Mouse (Mus musculus) kidney, postnatal 0 days (tissue): ENCODE measurements at regions not wholly inside any gene's neighbourhood (a gene's known extent, or its start where the extent isn't known, plus 50 kb on each side); places are given as distances from the start of the nearest gene placed in this dataset.

Source experiments
- ATAC-seq: fragments of 200-750 bp; cut with Nextera tagmentation; replicated peaks from 2 replicates; pipeline ENCODE4 v1.8.0; 2017; ENCODE audit warnings: low read depth, moderate number of reproducible peaks, moderate TSS enrichment, moderate library complexity; ENCODE audit not compliant: low FRiP score
- DNase-seq: peaks from one replicate; pipeline ENCODE4 v3.0.0-alpha.2; 2016; ENCODE audit warnings: low spot score
- H3K27ac ChIP-seq: fragments of 300-500 bp; sonication (generic); 2 replicates; pipeline ENCODE4 v1.5.1; 2014; ENCODE audit warnings: mild to moderate bottlenecking
- H3K27me3 ChIP-seq: fragments of 300-500 bp; sonication (generic); 2 replicates; pipeline ENCODE4 v1.6.1; 2014; ENCODE audit warnings: low read length, mixed read lengths; ENCODE audit not compliant: insufficient read depth
- H3K36me3 ChIP-seq: fragments of 300-500 bp; sonication (generic); 2 replicates; pipeline ENCODE4 v1.6.1; 2014; ENCODE audit warnings: low read length, mixed read lengths; ENCODE audit not compliant: insufficient read depth
- H3K4me1 ChIP-seq: fragments of 300-500 bp; sonication (generic); replicated peaks from 2 replicates; pipeline ENCODE4 v1.6.1; 2014; ENCODE audit warnings: antibody characterized with exemption, low read length, mixed read lengths; ENCODE audit not compliant: insufficient read depth
- H3K4me2 ChIP-seq: fragments of 300-500 bp; sonication (generic); 2 replicates; pipeline ENCODE4 v1.6.1; 2014; ENCODE audit warnings: mild to moderate bottlenecking, low read length, moderate library complexity, mixed read lengths
- H3K4me3 ChIP-seq: fragments of 300-500 bp; sonication (generic); replicated peaks from 2 replicates; pipeline ENCODE4 v1.5.1; 2014; ENCODE audit warnings: low read depth, low read length
- H3K9ac ChIP-seq: fragments of 300-500 bp; sonication (generic); 2 replicates; pipeline ENCODE4 v1.6.1; 2014; ENCODE audit warnings: low read depth, low read length
- H3K9me3 ChIP-seq: fragments of 300-500 bp; sonication (generic); replicated peaks from 2 replicates; pipeline ENCODE4 v1.6.1; 2016; ENCODE audit warnings: low read length, inconsistent platforms, mixed read lengths
- CTCF ChIP-seq: IDR thresholded peaks from 2 replicates; pipeline ENCODE4 v1.5.1; 2016; ENCODE audit warnings: antibody characterized with exemption, low read depth, mild to moderate bottlenecking, moderate library complexity
- WGBS: fragments of 180-500 bp; shearing (Covaris S2); extraction: QIAGEN DNeasy Blood & Tissue Kit; methylation state at CpG from one replicate; pipeline ENCODE4 v1.1.7; 2014; 5-methylcytosine and 5-hydroxymethylcytosine counted together

DNA sequence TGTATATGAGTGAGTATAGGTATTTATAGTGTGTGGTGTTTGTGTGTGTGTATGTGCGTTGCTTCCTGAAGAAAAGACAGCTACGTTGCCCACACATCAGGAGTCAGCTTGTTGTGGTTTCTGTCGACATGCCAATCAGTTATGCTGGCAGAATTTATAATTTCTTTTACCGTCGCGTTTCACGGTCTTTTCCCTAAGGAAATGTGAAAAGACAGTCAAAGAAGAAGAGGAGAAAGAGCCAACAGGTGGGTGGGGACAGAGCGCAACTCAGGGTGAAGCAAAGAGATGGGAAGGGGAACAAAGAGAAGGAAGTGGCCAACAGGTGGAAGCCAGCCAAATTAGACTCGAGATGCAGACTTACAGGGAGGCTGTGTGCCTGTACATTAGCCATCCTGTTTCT lies 204.2 kb downstream of the Rpap3 start:
- H3K27ac ChIP-seq, result no peak overlapping the region
- no peaks in the 10 kb centered on the region for H3K36me3 ChIP-seq
- no peaks in the 10 kb centered on the region for H3K27me3 ChIP-seq
- no peak for TF ChIP-seq CTCF
- DNase-seq (no peak), ATAC-seq (no peak)
- H3K9me3 ChIP-seq, result no peaks in the 10 kb centered on the region
- H3K4me2 ChIP-seq, result no peak overlapping the region
- H3K9ac ChIP-seq, result no peak overlapping the region
- 78% methylated on average over 9 of the region's 9 CpGs for WGBS
- no peaks in the 10 kb centered on the region for H3K4me1 ChIP-seq
- no peak overlapping the region for H3K4me3 ChIP-seq

DNA sequence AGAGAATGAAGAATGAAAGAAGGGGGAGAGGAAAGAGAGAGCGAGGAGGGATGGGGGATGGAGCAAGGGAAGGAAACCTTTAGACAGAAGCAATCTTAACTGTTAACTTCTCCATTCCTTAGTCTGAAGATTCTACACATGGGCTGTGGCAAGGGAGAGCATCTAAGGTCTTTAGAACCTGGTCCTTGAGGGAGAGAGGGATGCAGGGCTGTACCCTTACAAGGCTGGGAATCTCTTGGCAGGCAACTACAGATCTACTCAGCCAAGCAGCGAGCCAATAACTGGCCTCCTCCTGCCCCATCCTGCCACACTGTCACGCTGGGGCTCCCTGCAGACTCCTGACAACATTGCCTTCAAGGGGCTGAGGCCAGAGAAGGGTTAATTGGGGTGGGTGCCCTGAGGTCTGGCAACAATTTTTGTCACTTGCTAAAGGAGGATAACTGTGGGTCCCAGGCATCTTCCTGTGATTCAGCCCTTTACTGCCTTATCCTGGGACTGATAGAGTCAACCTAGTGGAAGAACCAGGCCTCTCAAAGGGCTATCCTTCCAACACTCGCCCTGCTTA lies 205.7 kb downstream of the Rpap3 start:
- Histone ChIP-seq H3K27ac (no peak overlapping the region), H3K36me3 (no peaks in the 10 kb centered on the region), H3K9me3 (no peaks in the 10 kb centered on the region), H3K4me3 (no peak overlapping the region), H3K9ac (no peak overlapping the region), H3K4me1 (no peaks in the 10 kb centered on the region), H3K4me2 (no peak overlapping the region), H3K27me3 (no peaks in the 10 kb centered on the region)
- ATAC-seq, result no peak
- no peak for DNase-seq
- no peak for TF ChIP-seq CTCF
- 84% methylated on average over 4 of the region's 4 CpGs for WGBS

DNA sequence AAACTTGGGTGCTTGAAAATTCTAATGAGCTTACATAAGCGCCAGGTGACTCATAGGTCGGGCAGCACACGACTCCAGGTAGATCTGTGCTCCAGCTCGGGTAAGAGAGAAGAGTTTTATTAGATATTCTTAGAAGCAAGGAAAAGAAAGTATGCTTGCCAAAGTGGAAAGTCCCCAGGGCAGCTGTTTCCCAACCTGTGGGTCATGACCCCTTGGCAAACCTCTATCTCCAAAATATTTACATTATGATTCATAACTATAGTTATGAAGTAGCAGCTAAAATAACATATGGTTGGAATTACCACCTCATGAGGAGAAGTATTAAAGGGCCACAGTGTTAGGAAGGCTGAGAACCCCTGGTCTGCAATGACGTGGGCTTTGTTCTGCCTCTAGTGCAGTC lies 206.4 kb downstream of the Rpap3 start:
- no peak for TF ChIP-seq CTCF
- DNase-seq (no peak), ATAC-seq (no peak)
- H3K9ac ChIP-seq, result no peak overlapping the region
- H3K36me3 ChIP-seq, result no peaks in the 10 kb centered on the region
- H3K4me1 ChIP-seq, result no peaks in the 10 kb centered on the region
- H3K4me2 ChIP-seq, result no peak overlapping the region
- no peaks in the 10 kb centered on the region for H3K27me3 ChIP-seq
- H3K27ac ChIP-seq, result no peak overlapping the region
- 75% methylated on average over 5 of the region's 5 CpGs for WGBS
- no peak overlapping the region for H3K4me3 ChIP-seq
- no peaks in the 10 kb centered on the region for H3K9me3 ChIP-seq

DNA sequence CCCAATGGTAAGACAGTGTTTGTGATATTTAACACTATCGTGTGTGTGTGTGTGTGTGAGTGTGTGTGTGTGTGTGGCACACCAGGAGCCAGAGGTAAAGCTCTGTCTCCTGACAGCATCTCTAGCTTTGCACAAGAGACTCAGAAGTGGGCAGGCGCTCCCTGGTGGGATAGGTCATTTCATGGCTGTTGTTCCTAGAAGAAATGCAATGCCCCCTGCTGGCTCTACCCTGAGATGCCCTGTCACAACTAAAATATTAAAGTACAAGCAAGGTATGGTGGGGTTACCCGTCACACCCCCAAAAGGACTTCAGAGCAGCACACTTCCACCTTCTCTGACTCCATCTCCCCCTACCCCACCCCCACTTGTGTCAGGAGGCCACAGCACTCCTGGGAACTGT lies 207.2 kb downstream of the Rpap3 start:
- H3K36me3 ChIP-seq, result no peaks in the 10 kb centered on the region
- 0 out of 2 replicates have a peak, but pooled peaks have one; percentile 3 for TF ChIP-seq CTCF
- no peak overlapping the region for H3K9ac ChIP-seq
- no peaks in the 10 kb centered on the region for H3K4me1 ChIP-seq
- H3K4me2 ChIP-seq, result no peak overlapping the region
- no peak for DNase-seq
- H3K9me3 ChIP-seq, result no peaks in the 10 kb centered on the region
- no peaks in the 10 kb centered on the region for H3K27me3 ChIP-seq
- H3K4me3 ChIP-seq, result no peak overlapping the region
- H3K27ac ChIP-seq, result no peak overlapping the region
- no peak for ATAC-seq
- WGBS, result 91% methylated on average over 3 of the region's 3 CpGs

DNA sequence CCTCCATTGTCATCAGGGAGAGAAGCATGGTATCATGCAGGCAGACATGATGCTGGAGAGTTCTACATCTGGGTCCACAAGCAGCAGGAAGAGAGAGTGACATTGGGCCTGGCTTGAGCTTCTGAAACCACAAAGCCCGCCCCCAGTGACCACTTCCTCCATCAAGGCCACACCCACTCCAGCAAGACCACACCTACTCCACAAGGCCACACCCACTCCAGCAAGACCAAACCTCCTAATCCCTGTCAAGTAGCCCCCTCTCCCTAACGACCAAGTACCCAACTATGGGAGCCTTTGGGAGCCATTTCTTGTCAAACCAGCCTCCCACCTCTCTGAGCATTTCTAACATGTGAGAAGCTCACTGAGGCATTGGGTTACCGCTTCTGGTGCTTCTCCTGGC lies 209.6 kb downstream of the Rpap3 start:
- Histone ChIP-seq H3K4me3 (no peak overlapping the region), H3K9me3 (no peaks in the 10 kb centered on the region), H3K27ac (no peak overlapping the region), H3K4me1 (no peaks in the 10 kb centered on the region), H3K36me3 (no peaks in the 10 kb centered on the region), H3K9ac (no peak overlapping the region), H3K4me2 (no peak overlapping the region), H3K27me3 (no peaks in the 10 kb centered on the region)
- no peak for TF ChIP-seq CTCF
- no peak for ATAC-seq
- WGBS, result 86% methylated on average over 3 of the region's 3 CpGs
- DNase-seq, result no peak

DNA sequence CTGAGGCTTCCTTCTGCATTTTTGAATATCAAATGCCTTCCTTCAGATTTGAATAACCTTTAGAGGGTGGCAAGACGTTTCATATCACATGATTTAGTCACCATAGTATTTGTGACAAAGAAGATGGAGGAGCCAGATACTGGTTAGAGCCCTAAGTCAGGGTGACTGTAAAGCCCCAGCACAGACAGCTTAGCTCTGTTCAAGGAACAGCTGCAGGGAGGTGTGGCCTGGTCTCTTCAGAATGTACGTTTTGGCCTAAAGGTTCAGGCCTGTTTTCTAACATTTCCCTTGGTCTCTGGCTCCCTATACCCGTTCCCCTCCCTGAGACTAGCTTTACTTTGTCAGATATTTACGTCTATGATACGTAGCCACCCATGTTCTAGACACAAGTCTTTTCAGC lies 212.3 kb downstream of the Rpap3 start:
- Histone ChIP-seq H3K4me2 (no peak overlapping the region), H3K9me3 (no peaks in the 10 kb centered on the region), H3K27ac (no peak overlapping the region), H3K4me3 (no peak overlapping the region), H3K9ac (no peak overlapping the region), H3K36me3 (no peaks in the 10 kb centered on the region), H3K27me3 (no peaks in the 10 kb centered on the region), H3K4me1 (no peaks in the 10 kb centered on the region)
- 79% methylated on average over 5 of the region's 5 CpGs for WGBS
- ATAC-seq (no peak), DNase-seq (no peak)
- no peak for TF ChIP-seq CTCF

DNA sequence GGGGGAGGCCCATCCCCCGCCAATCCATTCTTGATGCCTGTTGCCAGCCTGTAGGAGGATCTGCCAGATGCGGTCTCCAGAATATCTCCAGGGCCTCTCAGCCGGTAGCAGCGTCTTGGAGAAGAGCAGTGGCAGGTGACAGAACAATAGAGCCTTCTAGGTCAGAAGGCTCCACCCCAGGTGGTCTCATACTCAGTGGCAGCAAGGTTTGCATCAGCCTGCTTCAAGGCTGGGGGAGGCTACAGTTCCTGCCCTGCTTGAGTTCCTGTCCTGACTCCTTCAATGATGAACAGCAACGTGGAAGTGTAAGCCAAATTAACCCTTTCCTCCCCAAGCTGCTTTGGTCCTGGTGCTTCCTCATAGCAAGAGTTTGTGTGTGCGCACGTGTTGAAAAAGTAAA lies 213.8 kb downstream of the Rpap3 start:
- Histone ChIP-seq H3K4me2 (no peak overlapping the region), H3K27ac (no peak overlapping the region), H3K9me3 (no peaks in the 10 kb centered on the region), H3K36me3 (no peaks in the 10 kb centered on the region), H3K4me3 (no peak overlapping the region), H3K9ac (no peak overlapping the region), H3K27me3 (no peaks in the 10 kb centered on the region), H3K4me1 (no peaks in the 10 kb centered on the region)
- no peak for ATAC-seq
- no peak for TF ChIP-seq CTCF
- DNase-seq, result no peak
- WGBS, result 78% methylated on average over 7 of the region's 7 CpGs
